Mouse (Mus musculus) forebrain, embryonic 10.5 days (tissue): Measurements from ENCODE around the gene Ghrhr. TPM values are rescaled to one million over a fixed set of nuclear protein-coding genes. Genes with fewer than 3 reads are reported as not detected.

Experiments used
- DNase-seq: peaks from one replicate; pipeline ENCODE4 v3.0.0-alpha.2; 2017; ENCODE audit warnings: low spot score; ENCODE audit errors: extremely low spot score
- H3K27ac ChIP-seq: fragments of 300-500 bp; sonication (generic); 2 replicates; pipeline ENCODE4 v1.5.1; 2016; ENCODE audit warnings: mild to moderate bottlenecking
- H3K27me3 ChIP-seq: fragments of 300-500 bp; sonication (generic); 2 replicates; pipeline ENCODE4 v1.6.1; 2016; ENCODE audit warnings: mild to moderate bottlenecking; ENCODE audit not compliant: poor library complexity, severe bottlenecking
- H3K36me3 ChIP-seq: fragments of 300-500 bp; sonication (generic); replicated peaks from 2 replicates; pipeline ENCODE4 v1.6.1; 2016; ENCODE audit warnings: mild to moderate bottlenecking, moderate library complexity
- H3K4me1 ChIP-seq: fragments of 300-500 bp; sonication (generic); 2 replicates; pipeline ENCODE4 v1.6.1; 2016
- H3K4me3 ChIP-seq: fragments of 300-500 bp; sonication (generic); 2 replicates; pipeline ENCODE4 v1.5.1; 2016; ENCODE audit warnings: mild to moderate bottlenecking, moderate library complexity
- H3K9me3 ChIP-seq: fragments of 300-500 bp; sonication (generic); 2 replicates; pipeline ENCODE4 v1.6.1; 2016; ENCODE audit warnings: mild to moderate bottlenecking, moderate library complexity
- WGBS: fragments of 180-500 bp; shearing (Covaris S2); methylation state at CpG from one replicate; pipeline ENCODE4 v1.1.7; 2016; 5-methylcytosine and 5-hydroxymethylcytosine counted together
- polyA plus RNA-seq: library from polyadenylated mRNA; unstranded; fragments of >200 nt; fragmentation: Nextera tagmentation; extraction: Ambion mirVana; gene quantifications from 2 replicates; pipeline ENCODE4 v1.2.1, GENCODE M21; 2016

The Ghrhr gene
- polyA plus RNA-seq, 1 experiment from 2014 or later: not detected

- Histone ChIP-seq H3K27ac (no peak overlapping the region), H3K27me3 (0 out of 2 replicates have a peak, but pooled peaks cover 4% of the 10 kb centered on the region)
These were observed 27.6 kb downstream of the Ghrhr start for GRCm38 (mm10) chr6:55403411-55404309.

GRCm38 (mm10) chr6:55404421-55404990, 28.4 kb downstream of the Ghrhr start:
- 0 out of 2 replicates have a peak, but pooled peaks cover 2% of the 10 kb centered on the region for H3K27me3 ChIP-seq
- H3K36me3 ChIP-seq: no peaks in the 10 kb centered on the region
- H3K4me1 ChIP-seq: peaks cover 7% of the 10 kb centered on the region
- 83% methylated on average over 5 of the region's 5 CpGs for WGBS
- no peaks in the 10 kb centered on the region for H3K9me3 ChIP-seq
- DNase-seq: no peak
- H3K27ac ChIP-seq: no peak overlapping the region
- H3K4me3 ChIP-seq: no peak overlapping the region

More at GRCm38 (mm10) chr6:55403411-55404309, 27.6 kb downstream of the Ghrhr start:
- DNase-seq: no peak
- Histone ChIP-seq H3K4me3 (no peak overlapping the region), H3K9me3 (no peaks in the 10 kb centered on the region), H3K4me1 (peaks cover 5% of the 10 kb centered on the region), H3K36me3 (no peaks in the 10 kb centered on the region)
- 79% methylated on average over 9 of the region's 9 CpGs for WGBS

DNA sequence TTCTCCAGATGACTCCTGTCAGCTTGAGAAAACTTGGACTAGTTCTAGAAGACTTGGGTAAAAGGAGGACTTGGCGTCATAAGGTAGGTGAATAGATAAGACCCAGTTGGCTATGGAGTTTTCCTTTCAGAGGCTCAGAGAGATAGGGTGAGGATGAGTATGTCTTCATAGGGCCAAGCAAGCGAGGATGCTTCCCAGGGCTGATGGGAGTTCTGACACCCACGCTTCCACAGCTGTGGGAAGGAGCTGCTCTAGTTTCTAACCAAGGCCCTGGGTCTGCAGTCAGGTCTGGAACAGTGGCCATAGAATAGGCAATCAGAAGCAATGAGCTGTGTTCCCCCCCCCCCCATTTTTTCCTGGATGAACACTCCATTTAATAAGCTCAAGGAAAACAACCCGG, 31.2 kb downstream of the Ghrhr start:
- WGBS: 88% methylated on average over 4 of the region's 4 CpGs
- no peaks in the 10 kb centered on the region for H3K9me3 ChIP-seq
- no peak for DNase-seq
- H3K27ac ChIP-seq: no peak overlapping the region
- H3K27me3 ChIP-seq: 0 out of 2 replicates have a peak, but pooled peaks cover 3% of the 10 kb centered on the region
- no peaks in the 10 kb centered on the region for H3K36me3 ChIP-seq
- H3K4me1 ChIP-seq: peaks cover 16% of the 10 kb centered on the region
- no peak overlapping the region for H3K4me3 ChIP-seq

DNA sequence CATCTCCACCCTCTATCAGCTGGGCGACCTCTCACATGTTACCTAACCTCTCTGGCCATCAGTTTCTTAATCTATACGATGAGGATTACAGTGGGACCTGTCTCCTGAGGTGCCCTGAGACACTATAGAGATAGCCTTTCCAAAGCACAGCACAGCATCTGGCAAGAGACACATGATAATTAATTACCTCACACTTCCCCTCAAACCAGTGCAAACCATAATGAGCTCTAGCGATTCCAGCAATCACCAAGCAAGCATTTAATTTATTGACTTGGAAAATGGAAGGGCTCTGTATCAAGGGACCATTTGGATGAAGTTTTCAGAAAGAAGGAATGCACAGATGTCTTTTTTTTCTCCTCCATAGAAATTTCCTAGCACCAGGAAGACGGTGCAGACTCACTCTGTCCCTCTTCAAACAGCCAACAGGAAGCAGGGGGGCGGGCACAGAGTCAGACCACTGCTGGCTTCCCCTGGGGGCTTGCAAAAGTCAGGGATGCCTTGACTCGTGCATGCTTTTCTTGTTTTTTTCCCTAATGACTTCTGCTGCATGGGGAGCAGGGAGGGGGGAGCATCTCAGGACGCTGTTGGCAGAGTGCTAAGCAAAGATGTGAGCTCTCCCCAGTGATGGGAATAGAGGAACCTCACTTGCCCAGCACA, 34.2 kb downstream of the Ghrhr start:
- Histone ChIP-seq H3K4me1 (peaks cover 16% of the 10 kb centered on the region), H3K27ac (no peak overlapping the region), H3K9me3 (no peaks in the 10 kb centered on the region), H3K4me3 (no peak overlapping the region), H3K27me3 (0 out of 2 replicates have a peak, but pooled peaks cover 3% of the 10 kb centered on the region), H3K36me3 (no peaks in the 10 kb centered on the region)
- WGBS: 63% methylated on average over 7 of the region's 7 CpGs
- DNase-seq: no peak

DNA sequence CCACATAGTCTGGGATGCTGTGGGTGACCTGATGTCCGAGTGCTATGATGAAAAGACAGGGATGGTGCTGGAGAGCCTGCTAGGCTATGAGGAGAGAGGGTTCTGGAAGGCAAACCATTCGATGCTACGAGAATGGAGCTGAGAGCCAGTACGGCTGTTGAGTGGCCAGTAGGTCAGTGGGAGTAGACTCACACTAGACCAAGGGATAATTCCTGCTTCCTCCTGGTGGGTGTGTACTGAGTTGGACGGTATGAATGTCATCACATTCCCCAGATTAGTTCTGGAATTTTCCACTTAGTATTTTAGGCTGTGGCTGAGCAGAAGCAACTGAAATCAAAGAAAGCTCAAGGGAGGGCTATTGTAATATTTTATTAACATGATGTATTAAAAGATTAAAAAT, 34.9 kb downstream of the Ghrhr start:
- H3K27me3 ChIP-seq: 0 out of 2 replicates have a peak, but pooled peaks cover 3% of the 10 kb centered on the region
- H3K9me3 ChIP-seq: no peaks in the 10 kb centered on the region
- H3K36me3 ChIP-seq: no peaks in the 10 kb centered on the region
- WGBS: 88% methylated on average over 5 of the region's 5 CpGs
- no peak overlapping the region for H3K4me3 ChIP-seq
- peaks cover 16% of the 10 kb centered on the region for H3K4me1 ChIP-seq
- H3K27ac ChIP-seq: no peak overlapping the region
- DNase-seq: no peak

DNA sequence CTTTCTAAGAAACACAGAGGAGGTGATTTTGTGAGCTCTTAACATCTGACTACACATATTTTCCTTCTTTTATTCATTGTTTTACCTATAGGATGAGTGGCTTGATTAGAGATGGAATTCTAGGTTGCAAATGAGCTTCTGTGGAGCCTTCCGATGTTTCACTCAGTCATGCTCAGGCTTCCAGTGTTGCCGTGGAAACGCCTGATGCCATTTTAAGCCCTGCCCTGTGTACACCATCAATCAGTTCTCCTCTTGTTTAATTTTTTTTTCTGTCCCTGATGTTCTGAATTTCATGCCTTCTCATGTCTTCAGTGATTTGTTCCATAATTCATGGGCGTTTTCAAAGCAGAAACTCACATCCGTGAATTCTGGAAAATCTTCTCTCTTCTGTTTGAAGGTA, 40.1 kb downstream of the Ghrhr start:
- Histone ChIP-seq H3K9me3 (no peaks in the 10 kb centered on the region), H3K27me3 (no peaks in the 10 kb centered on the region), H3K27ac (no peak overlapping the region), H3K4me1 (peaks cover 12% of the 10 kb centered on the region), H3K4me3 (no peak overlapping the region), H3K36me3 (no peaks in the 10 kb centered on the region)
- DNase-seq: no peak
- WGBS: 79% methylated on average over 5 of the region's 5 CpGs

DNA sequence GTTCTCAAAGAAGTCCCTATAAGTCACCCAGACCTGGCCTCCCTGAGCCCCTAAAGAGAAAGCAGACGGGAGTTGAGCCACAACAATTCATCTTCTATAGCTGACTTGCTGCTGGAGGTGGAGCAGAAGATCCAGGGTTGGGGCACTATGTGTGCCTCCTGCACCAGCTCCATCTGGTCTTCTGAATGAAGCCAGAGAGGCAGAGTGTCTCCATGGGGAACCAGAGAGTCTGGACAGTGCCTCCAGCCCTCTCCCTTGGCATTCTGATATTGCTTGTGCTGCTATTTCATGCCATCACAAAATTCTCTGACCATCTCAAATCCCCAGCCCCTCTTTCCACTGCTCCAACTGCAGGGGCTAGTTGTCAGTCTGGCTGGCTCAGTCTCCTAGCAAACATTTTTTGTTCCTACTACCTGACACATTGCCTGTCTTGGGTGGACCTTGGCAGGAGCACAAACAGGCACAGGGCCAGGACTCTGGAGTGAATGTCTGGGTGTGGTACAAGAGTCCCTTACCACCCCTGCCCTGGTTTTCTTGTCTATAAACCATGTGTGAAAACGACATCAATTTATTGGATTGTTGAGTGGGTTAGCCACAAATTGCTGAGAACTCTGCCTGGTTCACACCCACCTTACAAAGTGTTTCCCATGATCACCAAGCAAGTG, 42.8 kb downstream of the Ghrhr start:
- Histone ChIP-seq H3K27ac (no peak overlapping the region), H3K9me3 (no peaks in the 10 kb centered on the region), H3K4me3 (no peak overlapping the region), H3K36me3 (no peaks in the 10 kb centered on the region), H3K27me3 (0 out of 2 replicates have a peak, but pooled peaks cover 9% of the 10 kb centered on the region), H3K4me1 (peaks cover 23% of the 10 kb centered on the region)
- 70% methylated on average over 2 of the region's 2 CpGs for WGBS
- no peak for DNase-seq

- no peak for DNase-seq
- Histone ChIP-seq H3K4me1 (peaks cover 23% of the 10 kb centered on the region), H3K27ac (peak overlapping the region; percentile 68), H3K4me3 (no peak overlapping the region), H3K9me3 (no peaks in the 10 kb centered on the region), H3K36me3 (no peaks in the 10 kb centered on the region), H3K27me3 (0 out of 2 replicates have a peak, but pooled peaks cover 9% of the 10 kb centered on the region)
- WGBS: 73% methylated on average over 3 of the region's 3 CpGs
These were observed 44.3 kb downstream of the Ghrhr start for GRCm38 (mm10) chr6:55420411-55420810.

DNA sequence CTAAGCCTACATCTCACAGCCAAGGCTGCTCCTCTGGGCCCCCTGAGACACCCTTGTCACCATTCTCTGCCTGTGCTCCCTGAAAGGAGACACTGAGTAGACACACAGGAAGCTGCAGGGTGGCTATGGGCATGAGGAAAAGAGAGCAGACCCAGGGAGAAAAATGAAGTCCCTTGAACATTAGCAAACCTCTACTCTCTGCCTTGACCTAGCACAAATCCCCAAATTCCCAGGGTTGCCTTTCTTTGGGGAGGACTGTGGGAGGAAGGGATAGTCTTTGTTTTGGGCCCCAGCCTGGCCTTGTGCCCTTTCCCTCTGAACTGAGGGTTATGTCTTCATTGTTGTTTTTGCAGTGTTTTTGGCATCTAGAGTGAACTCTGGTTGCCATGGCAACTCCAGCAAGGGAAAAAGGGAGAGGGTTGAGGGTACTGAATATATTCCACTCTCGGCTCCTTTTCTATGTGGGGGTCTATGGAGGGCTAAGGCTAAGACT, 44.8 kb downstream of the Ghrhr start:
- Histone ChIP-seq H3K4me1 (peaks cover 23% of the 10 kb centered on the region), H3K36me3 (no peaks in the 10 kb centered on the region), H3K4me3 (no peak overlapping the region), H3K9me3 (no peaks in the 10 kb centered on the region), H3K27ac (peak overlapping the region; percentile 68), H3K27me3 (0 out of 2 replicates have a peak, but pooled peaks cover 9% of the 10 kb centered on the region)
- 14% methylated on average over 1 of the region's 1 CpGs for WGBS
- peak; percentile 39 for DNase-seq

DNA sequence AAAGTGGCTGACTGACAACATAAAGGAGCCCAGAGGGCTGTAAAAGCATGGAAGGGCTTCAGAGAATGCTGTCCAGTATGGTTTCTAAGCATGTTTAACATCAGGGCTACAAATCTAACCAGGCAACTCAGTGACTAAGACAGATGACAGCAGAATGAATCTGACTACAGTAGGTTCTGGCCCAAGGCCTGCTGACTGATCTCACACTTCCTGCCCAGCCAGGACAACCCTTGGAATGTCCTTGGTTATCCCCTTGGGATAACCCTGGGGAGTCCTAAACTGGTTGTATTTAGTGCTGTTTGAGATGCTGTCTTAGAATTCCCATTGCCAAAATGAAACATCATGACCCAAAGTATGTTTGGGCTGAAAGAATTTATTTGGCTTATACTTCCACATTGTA, 56.0 kb downstream of the Ghrhr start:
- Histone ChIP-seq H3K4me3 (no peak overlapping the region), H3K27me3 (no peaks in the 10 kb centered on the region), H3K36me3 (no peaks in the 10 kb centered on the region), H3K27ac (no peak overlapping the region), H3K9me3 (no peaks in the 10 kb centered on the region), H3K4me1 (peaks cover 32% of the 10 kb centered on the region)
- no peak for DNase-seq

- H3K27me3 ChIP-seq: peaks cover 4% of the 10 kb centered on the region; the same call in 1 of the 2 replicates
- 0 out of 2 replicates have a peak overlapping the region, but pooled peaks have one; percentile 40 for H3K27ac ChIP-seq
- WGBS: 46% methylated on average over 3 of the region's 3 CpGs
- H3K36me3 ChIP-seq: no peaks in the 10 kb centered on the region
- H3K4me3 ChIP-seq: no peak overlapping the region
- no peaks in the 10 kb centered on the region for H3K9me3 ChIP-seq
- H3K4me1 ChIP-seq: peaks cover 33% of the 10 kb centered on the region
- no peak for DNase-seq
These were observed 58.3 kb downstream of the Ghrhr start for GRCm38 (mm10) chr6:55434360-55434759.
